Mouse (Mus musculus) adrenal gland, adult (tissue): Measurements from ENCODE around the gene Rras.

Source experiments
- DNase-seq, 2 experiments: peaks; one replicate each; pipeline ENCODE4 v3.0.0; 2022 to 2023; ENCODE audit warnings: low spot score in 1 of 2; ENCODE audit not compliant: inconsistent age in 2 of 2

Rras gene

GRCm38 (mm10) chr7:45017242-45018061 lies at the start of gene Rras:
Gene Rras (plus strand): TSS chr7:45017961.
- peak; percentile 96 to 98 for DNase-seq

GRCm38 (mm10) chr7:44970231-44970691 lies 47.5 kb upstream of the Rras start:
- peak; percentile 90 to 96 for DNase-seq

DNA sequence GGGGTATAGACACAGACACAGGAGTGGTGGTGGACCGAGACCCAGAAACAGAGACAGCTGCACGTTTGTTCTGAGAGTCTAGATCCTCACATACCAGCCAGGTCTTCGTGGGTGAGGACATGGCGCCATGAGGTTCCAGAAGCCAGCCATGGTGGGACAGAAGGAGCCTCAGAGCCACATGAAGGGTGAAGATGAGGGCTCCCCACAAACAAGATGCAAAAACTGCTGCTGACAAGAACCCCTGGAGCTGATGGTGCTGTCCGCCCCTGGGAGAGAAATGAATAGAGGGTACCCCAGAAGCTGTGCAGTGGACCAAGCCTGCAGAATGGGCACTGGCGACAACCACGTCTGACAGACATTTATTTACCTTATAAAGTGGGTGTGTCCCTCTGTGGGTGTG lies 46.6 kb upstream of the Rras start:
- no peak for DNase-seq

DNA sequence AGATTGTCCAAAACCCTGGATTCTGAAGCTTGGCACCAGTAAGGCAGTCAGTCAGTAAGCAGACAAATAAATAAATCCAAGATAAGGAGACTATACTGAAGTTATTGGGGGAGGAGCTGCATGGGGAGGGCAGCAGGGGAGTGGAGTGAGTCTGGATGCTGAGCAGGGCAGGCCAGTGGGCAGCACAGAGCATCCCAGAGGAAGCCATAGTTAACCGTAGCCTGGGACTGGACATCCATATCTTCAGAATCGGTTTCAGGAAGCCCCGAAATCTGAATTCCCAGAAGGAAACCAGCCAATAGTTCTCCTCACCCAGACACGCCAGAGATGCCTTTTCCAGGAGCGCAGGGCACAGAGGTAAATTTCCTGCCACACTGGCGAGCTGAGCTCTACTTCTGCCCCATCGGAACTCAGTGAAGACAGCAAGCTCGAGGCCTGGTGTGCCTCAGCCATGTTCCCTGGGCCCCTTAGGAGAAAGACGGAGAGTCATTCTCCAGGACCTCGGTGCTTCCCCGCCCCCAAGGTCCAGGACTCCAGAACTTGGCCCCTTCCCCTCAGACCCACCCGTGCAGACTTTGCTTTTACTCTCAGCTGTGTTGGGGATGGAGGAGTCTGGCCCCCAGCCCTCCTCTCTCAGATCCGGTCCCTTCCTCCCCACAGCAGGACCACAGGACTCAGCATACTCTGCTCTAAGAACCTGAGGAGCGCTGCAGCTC lies 44.2 kb upstream of the Rras start:
- peak in 1 of 2 experiments; percentile 54 for DNase-seq

- peak; percentile 87 to 93 for DNase-seq
These were observed 43.2 kb upstream of the Rras start, which contains the start of gene Cpt1c for GRCm38 (mm10) chr7:44974383-44975116. Gene Cpt1c (minus strand): TSS chr7:44974851.

DNA sequence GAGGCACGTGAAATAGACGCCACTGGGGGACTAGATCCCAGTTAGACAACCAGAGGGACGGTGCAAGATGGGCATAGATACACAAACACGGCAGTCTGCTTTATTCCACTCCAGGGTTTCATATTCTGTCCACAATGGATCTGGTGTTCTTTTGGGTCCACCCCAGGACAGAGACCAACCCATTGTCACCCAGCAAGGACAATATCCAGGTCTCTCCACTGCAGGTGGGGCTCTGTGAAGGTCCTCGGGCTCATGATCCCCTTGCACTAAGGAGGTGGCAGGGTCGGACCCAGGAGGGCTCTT lies 42.7 kb upstream of the Rras start:
- peak in 1 of 2 experiments; percentile 56 for DNase-seq

GRCm38 (mm10) chr7:44978300-44978699 lies 39.5 kb upstream of the Rras start:
- DNase-seq, result no peak

DNA sequence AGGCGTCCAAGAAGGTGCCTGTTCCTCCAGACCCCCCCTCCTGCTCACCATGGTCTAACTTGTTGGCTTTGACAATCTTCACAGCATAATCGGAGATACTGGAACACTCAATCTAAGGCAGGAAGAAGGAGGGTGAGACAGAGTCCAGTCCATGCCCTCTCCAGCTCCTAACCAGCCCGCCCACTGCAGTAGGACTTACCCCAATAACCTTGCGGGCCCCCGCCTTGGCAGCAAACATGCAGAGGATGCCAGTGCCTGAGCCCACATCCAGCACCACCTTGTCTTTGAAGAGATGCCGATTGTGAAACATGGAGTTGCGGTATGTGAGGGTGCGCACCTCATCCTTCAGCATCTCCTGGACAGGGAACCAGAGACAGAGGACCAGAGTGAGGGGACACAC lies 36.2 kb upstream of the Rras start:
- no peak for DNase-seq

DNA sequence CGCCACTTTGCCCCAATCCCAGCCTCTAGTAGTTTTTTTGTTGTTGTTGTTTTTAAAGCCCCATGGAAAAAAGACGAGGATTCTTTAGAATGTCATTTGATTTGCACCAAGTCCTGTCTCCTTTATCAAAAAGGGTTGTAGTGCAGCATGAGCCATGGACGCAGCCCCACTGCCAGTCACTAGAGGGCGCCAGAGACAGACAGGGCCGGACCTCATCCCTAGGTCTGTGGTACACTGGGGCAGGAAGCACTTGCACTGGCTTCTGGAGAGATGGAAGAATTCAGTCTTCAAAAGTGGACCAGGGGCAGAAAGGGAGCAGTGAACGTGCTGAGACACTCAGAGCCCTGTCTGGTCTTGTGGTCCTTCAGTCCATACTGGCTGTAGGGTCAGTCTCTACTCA lies 34.7 kb upstream of the Rras start:
- DNase-seq, result peak; percentile 87 to 97

- DNase-seq, result no peak
These were observed 33.6 kb upstream of the Rras start for GRCm38 (mm10) chr7:44983944-44984832.

GRCm38 (mm10) chr7:44984833-44985164 lies 33.0 kb upstream of the Rras start:
- DNase-seq, result peak in 1 of 2 experiments; percentile 67

GRCm38 (mm10) chr7:44985595-44986191 lies 32.1 kb upstream of the Rras start:
- peak; percentile 85 to 90 for DNase-seq

DNA sequence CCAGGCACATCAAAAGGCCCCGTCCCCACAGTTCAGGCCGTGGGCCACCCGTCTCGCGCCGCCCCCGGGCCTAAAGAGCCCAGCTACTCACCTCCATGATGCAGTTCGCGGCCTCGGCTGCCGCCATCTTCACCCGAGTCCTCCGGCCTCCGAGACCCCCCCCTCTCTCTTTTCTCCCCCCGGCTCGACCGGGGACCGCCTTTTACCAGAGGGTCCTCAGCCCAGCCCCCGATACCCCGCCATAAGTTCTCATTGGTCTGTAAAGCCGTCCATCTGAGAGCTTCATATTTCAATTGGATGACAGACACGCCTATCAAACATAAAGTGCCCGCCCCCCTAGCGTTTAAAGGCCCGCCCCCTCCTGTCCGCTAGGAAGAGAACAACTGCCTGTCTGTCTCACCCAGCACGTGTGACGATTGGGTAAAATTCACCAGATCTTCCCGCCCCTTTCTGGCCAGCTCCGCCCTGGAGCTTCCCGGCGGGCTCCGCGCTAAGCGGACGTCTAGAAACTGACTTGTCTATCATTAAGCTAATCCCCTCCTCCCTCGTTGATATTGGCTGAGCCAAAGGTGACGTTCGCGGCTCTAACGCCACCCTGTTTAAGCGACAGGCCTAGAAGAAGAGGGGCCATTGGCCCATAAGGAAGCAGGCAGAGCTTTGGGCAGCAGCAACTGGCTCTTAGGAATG lies 31.4 kb upstream of the Rras start, which contains the start of gene Prmt1:
Prmt1 (minus strand) TSS at position 377 of the 687 bp plus-strand sequence.
- DNase-seq, result peak; percentile 99 to 100

DNA sequence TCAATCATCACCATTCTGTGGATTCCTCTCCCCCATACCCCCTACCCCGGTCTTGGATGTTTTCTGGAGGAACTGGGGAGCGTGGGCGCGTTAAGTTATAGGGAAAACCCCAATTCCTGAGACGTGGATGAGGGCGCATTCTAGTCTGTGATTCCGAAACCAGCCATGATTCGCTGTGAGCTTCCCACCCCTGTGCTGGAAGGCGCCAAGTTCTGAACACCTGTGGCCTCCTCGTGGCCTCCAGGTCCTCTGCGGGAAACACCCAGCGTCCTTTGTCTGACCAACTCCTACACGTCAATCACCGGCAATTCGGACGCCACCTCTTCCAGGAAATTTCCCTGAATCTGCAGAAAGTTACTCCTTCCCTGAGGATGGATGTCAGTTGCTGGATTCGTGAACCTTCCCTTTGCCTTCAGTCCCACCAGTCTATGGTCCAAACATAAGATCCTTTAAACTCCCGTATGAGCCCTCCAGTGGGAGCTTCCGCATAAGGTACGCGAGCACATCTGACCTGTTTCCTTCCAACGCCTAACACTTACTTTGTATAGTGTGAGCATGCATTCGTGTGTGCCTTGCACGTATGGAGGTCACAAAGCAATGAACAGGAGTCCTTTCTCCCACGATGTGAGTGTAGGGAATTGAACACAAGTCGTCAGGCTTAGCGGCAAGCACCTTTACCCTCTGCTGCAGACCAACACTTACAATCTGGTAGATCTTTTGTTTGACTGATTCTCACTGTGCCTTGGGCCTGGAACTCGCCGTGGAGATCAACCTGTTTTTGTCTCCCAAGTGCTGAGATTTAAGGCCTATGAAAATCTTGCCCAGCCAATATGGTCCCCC lies 30.7 kb upstream of the Rras start:
- no peak for DNase-seq

DNA sequence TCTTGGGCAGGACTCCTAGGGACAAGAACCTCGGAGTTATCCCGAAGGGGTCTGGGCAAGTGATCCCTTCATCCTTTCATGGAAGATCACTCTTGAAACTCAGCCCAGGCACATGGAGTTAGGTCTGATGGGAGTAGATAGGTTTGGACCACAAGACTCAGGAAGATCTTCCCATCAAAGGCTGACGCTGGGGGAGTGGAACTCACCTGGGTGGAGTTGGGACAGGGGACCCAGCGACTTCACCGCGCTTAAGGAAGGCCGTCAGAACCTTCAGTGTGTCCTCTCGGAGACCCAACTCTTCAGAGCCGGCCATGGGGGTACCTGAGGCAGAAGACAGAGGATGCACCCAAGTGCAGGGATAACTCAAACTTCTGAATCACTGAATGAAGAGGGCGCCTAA lies 21.1 kb upstream of the Rras start:
- peak in 1 of 2 experiments; percentile 62 for DNase-seq

- DNase-seq, result peak; percentile 97 to 99
These were observed 20.4 kb upstream of the Rras start, which contains the start of gene Irf3 for GRCm38 (mm10) chr7:44997231-44997939. Gene Irf3 (plus strand): TSS chr7:44997648.

GRCm38 (mm10) chr7:44997940-44998428 lies 19.8 kb upstream of the Rras start:
- no peak for DNase-seq

DNA sequence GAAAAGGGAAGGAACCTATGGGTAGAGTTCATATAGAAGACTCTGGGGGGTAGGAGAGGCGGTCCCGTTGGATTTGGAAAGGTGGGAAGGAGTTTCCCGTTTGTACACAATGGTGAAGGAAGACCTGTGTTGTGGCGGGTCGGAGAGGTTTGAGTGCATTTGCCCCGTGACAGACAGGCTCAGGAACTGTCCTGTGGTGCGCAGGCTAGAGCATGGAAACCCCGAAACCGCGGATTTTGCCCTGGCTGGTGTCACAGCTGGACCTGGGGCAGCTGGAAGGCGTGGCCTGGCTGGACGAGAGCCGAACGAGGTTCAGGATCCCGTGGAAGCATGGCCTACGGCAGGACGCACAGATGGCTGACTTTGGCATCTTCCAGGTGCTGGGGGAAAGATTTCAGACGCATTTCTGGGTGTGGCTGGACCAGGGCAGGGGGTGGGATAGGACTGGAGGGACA lies 19.2 kb upstream of the Rras start, which contains the start of gene Bcl2l12:
Bcl2l12 (minus strand) TSS at position 212 of the 455 bp plus-strand sequence.
- DNase-seq, result peak; percentile 81 to 90
